Mouse (Mus musculus) lung, adult 2 months (tissue): Measurements from ENCODE around the gene Folr1. TPM values are rescaled to one million over a fixed set of nuclear protein-coding genes. Genes with fewer than 3 reads are reported as not detected.

Experiments
- DNase-seq: peaks from one replicate; pipeline ENCODE4 v3.0.0; 2022
- H3K4me1 ChIP-seq: fragments of 200-500 bp; 2 replicates; pipeline ENCODE4 v1.6.1; 2011; ENCODE audit warnings: low read length; ENCODE audit not compliant: control insufficient read depth, insufficient read depth
- H3K4me3 ChIP-seq: fragments of 200-500 bp; replicated peaks from 2 replicates; pipeline ENCODE3; 2011; ENCODE audit warnings: low read depth, mild to moderate bottlenecking, control low read depth, low read length; ENCODE audit errors: extremely low read depth
- CTCF ChIP-seq: fragments of 200-500 bp; IDR thresholded peaks from 2 replicates; pipeline ENCODE4 v1.5.1; 2011; ENCODE audit warnings: mild to moderate bottlenecking, low read length, control low read depth; ENCODE audit not compliant: insufficient read depth
- POLR2A ChIP-seq: fragments of 200-500 bp; IDR thresholded peaks from 2 replicates; pipeline ENCODE4 v1.6.1; 2011; ENCODE audit warnings: low read depth, mild to moderate bottlenecking, control low read depth, low read length, borderline replicate concordance; ENCODE audit errors: extremely low read depth
- WGBS: fragments of 180-500 bp; shearing (Covaris S2); methylation state at CpG from one replicate; pipeline ENCODE4 v1.1.7; 2018; 5-methylcytosine and 5-hydroxymethylcytosine counted together
- polyA plus RNA-seq: library from polyadenylated mRNA; depleted of rRNA; stranded (reverse); fragments of >200 nt; gene quantifications from 2 replicates; pipeline ENCODE4 v1.2.3, GENCODE M21; 2012; rRNA removed

The Folr1 gene
- 0.67 and 1.2 TPM in 2 replicates for polyA plus RNA-seq

DNA sequence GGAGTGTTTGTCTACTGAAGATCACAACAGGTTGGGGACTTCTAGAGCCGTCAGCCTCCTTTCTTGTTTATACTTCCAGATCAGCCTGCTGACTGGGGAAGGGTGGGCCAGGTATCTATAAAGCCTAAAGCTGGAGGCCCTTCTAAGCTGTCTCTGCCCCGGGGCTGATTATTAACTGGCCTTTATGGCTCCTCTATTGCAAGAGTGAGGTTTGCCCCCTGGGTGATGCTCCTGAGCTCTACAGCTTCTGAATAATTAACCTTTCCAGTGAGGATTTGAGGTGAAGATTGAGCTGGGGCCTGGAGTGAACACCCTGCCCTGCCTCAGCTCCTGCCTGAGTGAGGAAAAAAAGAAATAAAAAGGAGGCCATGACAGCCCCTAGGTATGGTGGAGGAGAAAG, at the start of gene Folr1:
TSS of gene Folr1 (minus strand) at position 160 of the 400 bp plus-strand sequence.
- WGBS: 70% methylated on average over 2 of the region's 2 CpGs
- no peaks in the 10 kb centered on the region for H3K4me1 ChIP-seq
- no peak for DNase-seq
- no peak within 1 kb of the TSS for H3K4me3 ChIP-seq
- TF ChIP-seq CTCF (no peak), POLR2A (no peak)

DNA sequence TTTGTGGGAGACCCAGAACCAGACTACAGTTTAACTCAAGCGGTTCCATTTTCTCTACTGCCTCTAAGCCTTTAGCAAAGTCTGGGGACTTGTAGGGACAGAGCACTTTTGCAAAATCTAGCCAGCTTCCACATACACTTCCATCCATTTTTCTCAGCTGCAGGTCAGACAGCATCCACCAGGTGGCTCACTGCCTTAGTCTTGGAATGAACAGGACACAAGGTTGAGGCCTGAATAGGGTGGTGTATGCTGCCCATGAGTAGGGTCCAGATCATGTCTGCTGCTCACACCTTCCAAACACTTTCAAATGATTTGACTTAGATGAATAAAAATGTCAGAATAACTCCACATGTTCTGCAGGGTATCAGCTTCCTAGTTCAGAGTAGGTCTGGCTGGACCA, 47.5 kb upstream of the Folr1 start:
- 29% methylated on average over 1 of the region's 1 CpGs for WGBS
- no peaks in the 10 kb centered on the region for H3K4me1 ChIP-seq
- peak; percentile 64 for DNase-seq
- TF ChIP-seq CTCF (peak; percentile 88), POLR2A (no peak)
- H3K4me3 ChIP-seq: no peak overlapping the region

DNA sequence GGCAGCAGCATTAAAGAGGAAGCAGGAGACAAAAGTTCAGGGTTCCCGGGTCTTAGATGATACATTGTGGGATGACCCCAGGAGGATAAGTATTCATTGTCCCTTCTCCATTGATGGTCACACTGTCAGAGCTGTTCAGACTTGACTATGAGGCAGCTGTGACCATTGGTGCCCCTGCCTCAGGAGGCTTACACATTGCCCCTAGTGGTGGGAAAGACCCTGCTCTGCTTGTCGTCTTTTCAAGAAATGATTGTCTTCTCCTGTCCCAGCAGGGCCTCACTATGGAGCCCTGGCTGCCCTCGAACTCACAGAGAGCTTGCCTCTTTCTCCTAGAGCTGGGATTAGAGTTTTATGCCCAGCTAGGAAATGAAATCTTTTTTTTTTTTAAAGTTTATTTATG, 41.4 kb upstream of the Folr1 start:
- 65% methylated on average over 3 of the region's 3 CpGs for WGBS
- Histone ChIP-seq H3K4me1 (peaks cover 4% of the 10 kb centered on the region), H3K4me3 (no peak overlapping the region)
- no peak for DNase-seq
- TF ChIP-seq POLR2A (no peak), CTCF (no peak)

DNA sequence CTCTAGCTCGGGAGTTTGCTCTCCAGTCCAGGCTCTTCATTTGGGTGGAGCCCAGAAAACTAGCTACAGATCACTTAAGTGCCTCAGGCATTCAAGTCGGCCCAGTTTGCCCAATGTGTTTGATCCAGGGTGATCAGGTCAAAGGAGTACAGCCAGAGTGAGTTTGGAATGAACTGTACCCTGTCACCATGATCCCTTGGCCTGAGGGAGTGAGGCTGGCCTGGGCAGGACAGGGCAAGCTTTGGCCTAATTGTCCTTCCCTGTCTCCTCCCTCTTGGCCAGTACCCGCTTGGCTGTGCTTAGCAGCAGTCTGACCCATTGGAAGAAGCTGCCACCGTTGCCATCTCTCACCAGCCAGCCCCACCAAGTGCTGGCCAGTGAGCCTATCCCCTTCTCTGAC, 39.5 kb upstream of the Folr1 start:
- TF ChIP-seq POLR2A (no peak), CTCF (no peak)
- peaks cover 10% of the 10 kb centered on the region for H3K4me1 ChIP-seq
- 62% methylated on average over 4 of the region's 4 CpGs for WGBS
- DNase-seq: no peak
- no peak overlapping the region for H3K4me3 ChIP-seq

DNA sequence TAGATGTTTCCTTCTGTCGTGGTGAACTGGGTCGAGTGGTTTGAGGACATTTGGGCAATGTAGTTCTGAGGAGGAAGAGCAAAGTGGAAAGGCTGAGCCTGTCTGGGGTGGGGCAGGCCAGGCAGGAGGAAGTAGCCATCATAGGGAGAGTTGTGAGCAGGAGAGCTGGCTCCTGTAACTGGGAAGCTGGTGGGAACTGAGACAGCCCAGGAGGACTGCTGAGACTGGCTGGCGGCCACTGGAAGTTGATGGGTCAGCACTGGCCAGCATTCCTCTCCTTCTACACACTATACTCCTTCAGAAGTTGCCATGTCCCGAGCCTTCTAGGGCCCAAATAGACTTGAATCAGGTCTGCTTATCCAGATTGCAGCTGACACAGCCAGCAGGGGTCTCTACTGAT, 37.8 kb upstream of the Folr1 start:
- H3K4me1 ChIP-seq: peaks cover 10% of the 10 kb centered on the region
- no peak overlapping the region for H3K4me3 ChIP-seq
- TF ChIP-seq POLR2A (no peak), CTCF (no peak)
- no peak for DNase-seq
- 36% methylated on average over 4 of the region's 4 CpGs for WGBS

DNA sequence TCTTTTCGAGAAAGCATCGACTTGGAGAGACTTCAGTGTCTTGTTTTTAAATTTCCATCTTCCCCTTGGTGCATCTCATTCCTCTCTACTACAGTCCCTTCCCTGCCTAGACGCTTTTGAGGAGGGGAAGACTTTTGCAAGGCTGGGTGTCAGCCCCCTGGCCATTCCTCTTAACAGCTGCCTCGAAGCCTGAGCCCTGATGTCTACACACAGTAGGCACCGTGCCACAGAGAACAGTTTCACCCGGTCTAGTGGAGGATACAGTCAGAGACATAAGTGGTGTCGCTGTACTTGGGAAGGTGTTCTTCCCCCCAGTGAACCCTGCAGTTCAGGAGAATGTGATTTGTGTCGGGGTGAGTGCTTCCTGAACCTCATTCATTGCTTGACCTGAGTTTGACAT, 36.1 kb upstream of the Folr1 start:
- TF ChIP-seq CTCF (no peak), POLR2A (no peak)
- Histone ChIP-seq H3K4me3 (peak overlapping the region; percentile 84), H3K4me1 (peaks cover 10% of the 10 kb centered on the region)
- 32% methylated on average over 8 of the region's 8 CpGs for WGBS
- DNase-seq: no peak

DNA sequence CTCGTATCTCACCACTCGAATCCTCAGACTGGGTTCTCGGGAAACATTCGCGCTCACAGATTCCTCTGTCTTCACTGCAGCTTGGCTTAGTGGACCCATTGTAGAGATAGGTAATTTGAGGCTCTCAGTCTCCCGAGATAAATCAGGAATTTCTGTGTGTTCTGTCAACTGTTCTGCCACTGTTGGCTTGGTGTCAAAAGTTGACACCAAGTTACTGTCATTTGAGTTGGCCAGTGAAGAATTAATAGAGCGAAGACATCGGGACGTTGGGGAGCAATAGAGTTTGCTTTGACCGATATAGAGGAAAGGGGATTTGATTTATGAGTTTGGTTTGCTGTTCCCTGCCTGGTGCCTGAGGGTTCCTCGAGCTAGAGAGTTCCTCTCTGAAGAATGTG, 35.7 kb upstream of the Folr1 start, which contains the start of gene Tomt:
TSS of gene Tomt (minus strand) at position 73 of the 395 bp plus-strand sequence.
- TF ChIP-seq CTCF (no peak), POLR2A (no peak)
- no peak for DNase-seq
- peaks cover 10% of the 10 kb centered on the region for H3K4me1 ChIP-seq
- H3K4me3 ChIP-seq: peak within 1 kb of the TSS; percentile 84
- WGBS: 5% methylated on average over 11 of the region's 11 CpGs

DNA sequence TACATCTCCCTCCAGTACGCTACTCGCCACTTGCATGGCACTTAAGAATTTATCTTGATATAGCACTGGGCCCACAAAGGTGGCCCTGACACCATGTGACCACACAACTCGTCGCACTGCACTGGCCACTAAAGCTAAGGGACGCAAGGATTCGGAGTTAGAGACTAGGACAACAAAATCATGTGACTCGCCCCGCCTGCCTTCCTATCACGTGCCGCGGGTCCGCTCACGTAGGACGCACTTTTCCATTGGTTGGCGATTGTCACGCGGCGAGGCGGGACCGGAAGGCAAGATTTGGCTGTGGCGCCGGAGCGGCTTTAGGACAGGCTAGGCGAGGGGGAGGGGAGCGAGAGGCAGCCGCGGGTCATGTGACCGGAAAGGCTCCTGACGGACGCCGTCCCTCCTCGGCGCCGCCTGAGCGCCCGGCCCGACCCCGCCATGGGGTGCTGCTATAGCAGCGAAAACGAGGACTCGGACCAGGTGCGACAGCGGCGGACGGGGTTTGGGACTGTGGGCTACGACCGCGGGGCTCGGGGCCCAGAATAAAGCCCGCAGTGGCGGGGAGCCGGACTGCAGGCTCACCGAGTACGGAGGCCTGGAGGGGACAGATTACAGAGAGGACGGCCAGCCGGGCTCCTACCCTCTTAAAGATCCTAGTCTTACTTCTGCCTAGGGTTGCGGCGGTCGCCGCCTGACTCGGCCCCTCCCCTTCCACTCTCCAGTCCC, 35.1 kb upstream of the Folr1 start, which contains the start of gene Lamtor1:
TSS of gene Lamtor1 (plus strand) at position 344 of the 726 bp plus-strand sequence.
- TF ChIP-seq POLR2A: peak; percentile 99
- no peak for TF ChIP-seq CTCF
- H3K4me3 ChIP-seq: peak within 1 kb of the TSS; percentile 84
- WGBS: under 1% methylated on average over 61 of the region's 61 CpGs
- DNase-seq: peak; percentile 99
- peaks cover 10% of the 10 kb centered on the region for H3K4me1 ChIP-seq

DNA sequence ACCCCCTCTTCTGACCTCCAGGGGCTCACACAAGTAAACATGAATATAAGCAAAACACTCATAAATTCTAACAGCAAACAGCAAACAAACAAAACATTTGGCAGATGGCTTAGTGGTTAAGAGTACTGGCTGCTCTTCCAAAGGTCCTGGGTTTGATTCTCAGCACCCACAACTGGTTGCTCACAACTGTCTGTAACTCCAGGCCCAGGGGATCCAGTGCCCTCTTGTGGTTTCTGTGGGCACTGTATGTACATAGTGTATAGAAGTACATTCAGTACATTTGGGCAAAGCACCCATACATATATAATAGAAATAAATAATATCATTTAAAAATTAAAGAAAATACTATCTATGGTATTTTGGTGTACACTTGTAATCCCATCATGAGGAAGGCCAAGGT, 32.3 kb upstream of the Folr1 start:
- TF ChIP-seq CTCF (no peak), POLR2A (no peak)
- Histone ChIP-seq H3K4me3 (no peak overlapping the region), H3K4me1 (peaks cover 6% of the 10 kb centered on the region)
- DNase-seq: no peak

DNA sequence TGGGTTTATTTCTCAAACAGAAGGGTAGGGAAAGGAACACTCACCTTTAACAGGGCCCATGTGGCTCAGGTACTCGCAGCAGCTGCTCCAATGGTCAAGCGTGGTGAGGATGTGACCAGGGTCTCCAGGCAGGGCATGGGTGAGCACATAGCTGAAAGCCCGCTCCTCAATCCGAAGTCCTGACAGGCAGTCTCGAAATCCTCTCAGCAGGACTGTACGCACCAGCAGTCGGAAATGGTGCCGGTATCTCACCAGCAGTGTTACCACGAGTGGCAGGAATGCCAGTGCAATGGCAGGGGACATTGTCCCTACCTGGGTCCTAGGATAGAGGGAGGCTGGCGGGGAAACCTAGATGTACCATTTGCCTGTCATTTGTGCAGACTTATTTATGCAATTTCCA, 31.4 kb upstream of the Folr1 start:
- Histone ChIP-seq H3K4me3 (no peak overlapping the region), H3K4me1 (peaks cover 8% of the 10 kb centered on the region)
- TF ChIP-seq POLR2A: no peak
- no peak for TF ChIP-seq CTCF
- DNase-seq: no peak
- WGBS: 92% methylated on average over 10 of the region's 10 CpGs
